Mouse (Mus musculus) adrenal gland, adult 8-10 months (tissue): ENCODE results near the gene Mzf1. TPM values are rescaled to one million over a fixed set of nuclear protein-coding genes. Genes with fewer than 3 reads are reported as not detected.
"Not testable (repeated sequence)": the region's sequence is repeated elsewhere in the genome, so short reads cannot be mapped to it uniquely, and the experiment has no call there.

Source experiments
- DNase-seq: peaks from one replicate; pipeline ENCODE4 v3.0.0; 2022
- total RNA-seq, 4 experiments: library from RNA; stranded (reverse); gene quantifications; 2 replicates each; pipeline ENCODE4 v1.2.4; 2022

The Mzf1 gene
- 1 to 10 TPM; 3.2 to 7.5 (median 5.9) TPM for total RNA-seq

DNA sequence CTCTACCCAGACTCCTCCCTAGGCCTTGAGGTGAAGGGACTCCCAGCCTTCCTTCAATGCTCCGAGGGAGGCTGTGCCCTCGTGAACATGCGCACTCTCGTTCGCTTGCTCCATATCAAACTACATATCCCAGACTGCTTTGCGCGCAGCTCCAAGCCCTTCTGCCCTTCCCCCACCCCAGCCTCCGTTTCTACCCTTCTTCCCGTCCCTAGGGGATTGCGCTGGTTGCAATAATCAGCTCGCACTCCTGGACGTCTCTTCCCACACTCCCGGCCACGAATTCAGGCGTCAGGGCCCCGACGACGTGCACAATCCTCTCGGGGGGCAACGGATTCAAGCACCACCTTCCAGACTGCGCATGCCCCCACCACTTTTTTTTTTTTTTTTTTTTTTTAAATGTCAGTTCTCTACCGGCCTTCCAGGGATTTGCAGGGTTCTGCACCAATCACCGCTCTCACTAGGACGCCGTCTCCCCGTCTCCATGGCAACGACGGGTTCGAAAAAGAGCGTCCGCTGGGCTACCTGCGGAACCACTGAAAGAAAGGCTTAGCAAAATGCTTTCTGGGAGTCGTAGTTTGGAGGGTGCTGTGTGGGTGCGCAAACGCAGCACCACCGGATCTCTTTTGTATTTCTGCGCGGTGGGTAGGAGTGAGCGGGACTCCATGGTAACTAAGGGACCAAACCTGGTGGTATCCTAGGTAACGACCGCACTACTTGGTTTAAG, at the start of gene Mzf1:
Gene Mzf1 (minus strand): TSS at position 478 of the 724 bp plus-strand sequence.
- peak; percentile 93 for DNase-seq

DNA sequence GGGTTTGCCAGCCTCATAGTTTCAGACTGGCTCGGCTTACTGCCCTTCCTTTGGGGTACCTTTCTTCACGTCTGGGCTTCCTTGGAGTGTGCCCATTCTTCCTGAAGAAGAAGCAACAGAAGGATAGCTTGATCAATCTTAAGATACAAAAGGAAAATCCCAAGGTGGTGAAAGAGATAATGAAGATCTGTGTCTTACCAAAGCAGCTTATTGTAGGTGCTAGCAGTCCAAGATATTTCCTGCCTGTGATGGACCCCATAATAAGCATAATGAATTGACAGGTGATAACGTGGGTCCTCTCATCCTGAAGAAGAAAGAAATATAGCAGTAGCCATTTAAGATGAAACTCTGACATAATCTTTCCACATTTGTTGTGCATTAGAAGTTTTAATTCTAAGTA, 40.5 kb upstream of the Mzf1 start, which contains the start of gene Vmn1r85:
Gene Vmn1r85 (minus strand): TSS at position 101 of the 400 bp plus-strand sequence.
- DNase-seq: no peak

DNA sequence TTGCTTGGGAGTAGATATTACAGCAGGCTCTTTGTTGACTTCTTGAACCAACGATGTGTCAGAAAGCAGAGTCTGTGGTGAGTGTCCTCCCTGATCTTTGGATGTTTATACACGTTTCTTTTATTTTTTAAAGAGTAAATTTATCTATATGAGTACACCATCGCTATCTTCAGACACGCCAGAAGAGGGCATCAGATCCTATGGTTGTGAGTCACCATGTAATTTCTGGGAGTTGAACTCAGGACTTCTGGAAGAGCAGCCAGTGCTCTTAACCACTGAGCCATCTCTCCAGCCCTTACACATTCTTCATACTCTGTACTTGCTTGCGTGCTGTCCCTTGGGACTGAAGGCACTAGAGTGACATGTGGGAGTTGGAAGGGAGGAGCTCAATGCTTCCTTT, 17.7 kb upstream of the Mzf1 start:
- DNase-seq: no peak

DNA sequence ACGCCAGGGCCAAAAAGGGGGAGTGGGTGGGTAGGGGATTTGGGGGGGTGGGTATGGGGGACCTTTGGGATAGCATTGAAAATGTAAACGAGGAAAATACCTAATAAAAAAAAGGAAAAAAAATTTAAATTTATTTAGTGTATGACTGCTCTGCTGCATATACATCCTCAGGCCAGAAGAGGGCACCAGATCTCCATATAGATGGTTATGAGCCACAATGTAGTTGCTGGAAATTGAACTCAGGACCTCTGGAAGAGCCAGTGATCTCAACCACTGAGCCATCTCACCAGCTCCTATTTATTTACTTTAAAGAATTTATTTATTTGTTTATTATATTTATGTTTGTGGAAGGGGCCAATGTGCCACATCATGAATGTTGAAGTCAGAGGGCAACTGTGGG, 8.8 kb upstream of the Mzf1 start:
- DNase-seq: not testable (repeated sequence)

DNA sequence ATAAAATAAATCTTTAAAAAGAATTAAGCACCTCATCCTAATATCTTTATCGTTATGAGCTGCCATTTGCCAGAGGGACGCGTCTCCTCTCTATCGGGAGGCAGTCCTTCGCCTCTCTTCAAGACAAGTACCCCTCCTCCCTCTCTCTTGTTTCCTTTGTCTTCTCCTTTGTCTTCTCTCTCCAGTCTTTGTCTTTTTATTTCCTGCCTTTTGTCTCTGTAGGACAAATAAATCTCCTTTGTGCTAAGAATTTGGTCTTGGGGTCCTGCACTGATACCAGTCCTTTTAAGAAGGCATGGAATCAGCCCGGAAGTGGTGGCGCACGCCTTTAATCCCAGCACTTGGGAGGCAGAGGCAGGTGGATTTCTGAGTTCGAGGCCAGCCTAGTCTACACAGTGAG, 5.0 kb upstream of the Mzf1 start:
- no peak for DNase-seq

DNA sequence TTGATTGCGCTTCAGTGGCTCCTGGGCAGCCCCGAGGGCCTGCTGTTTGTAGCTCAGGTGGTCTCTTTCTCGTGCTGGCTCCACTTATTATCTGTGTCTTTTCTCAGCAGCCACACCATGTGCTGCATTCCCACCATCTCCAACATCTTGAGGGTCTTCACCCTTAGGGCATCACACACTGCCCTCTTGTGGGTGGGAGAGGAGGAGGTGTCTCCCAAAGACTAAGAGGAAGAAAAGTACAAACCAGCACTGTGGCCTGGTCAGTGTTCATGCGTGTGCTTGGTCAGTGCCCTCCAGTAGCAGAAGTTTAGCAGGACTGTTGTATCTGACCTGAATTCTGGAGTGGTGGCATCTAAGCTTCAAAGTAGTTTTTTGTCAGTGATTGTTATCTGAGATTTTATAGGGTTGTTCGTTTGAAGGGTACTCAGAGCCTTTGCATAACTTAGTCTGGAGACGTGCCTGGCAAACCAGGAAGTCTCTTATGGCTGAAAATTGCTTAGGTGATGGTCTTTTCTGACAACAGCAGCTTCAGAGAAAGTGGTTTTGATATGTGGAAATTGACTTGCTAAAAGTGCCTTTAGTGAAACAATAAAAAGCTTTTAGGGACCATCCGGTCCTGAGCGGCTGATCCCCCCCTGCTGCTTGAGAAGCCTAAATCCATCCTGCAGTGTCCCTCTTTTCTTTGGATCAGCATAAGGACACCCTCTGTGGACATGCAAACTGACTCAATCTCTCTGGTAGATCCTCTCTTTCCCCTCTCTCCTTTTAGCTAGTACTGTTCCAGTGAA, 2.5 kb upstream of the Mzf1 start:
- DNase-seq: no peak

DNA sequence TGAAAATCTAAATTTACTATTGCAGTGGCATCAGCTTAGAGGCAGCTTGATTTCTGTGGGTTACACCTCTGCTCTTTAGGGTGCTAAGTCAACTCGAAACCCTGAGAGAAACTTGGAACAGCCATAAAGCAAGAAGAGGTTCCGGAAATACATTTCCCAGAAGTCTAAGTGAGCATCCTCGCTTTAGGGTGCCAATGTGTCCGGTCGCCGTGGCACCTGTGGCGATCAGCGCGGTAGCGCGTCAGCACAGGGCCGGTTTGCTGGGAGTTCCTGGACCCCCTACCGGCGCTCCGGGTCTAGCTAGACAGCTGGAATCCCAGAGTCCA, 640 bp downstream of the Mzf1 start:
- DNase-seq: no peak

DNA sequence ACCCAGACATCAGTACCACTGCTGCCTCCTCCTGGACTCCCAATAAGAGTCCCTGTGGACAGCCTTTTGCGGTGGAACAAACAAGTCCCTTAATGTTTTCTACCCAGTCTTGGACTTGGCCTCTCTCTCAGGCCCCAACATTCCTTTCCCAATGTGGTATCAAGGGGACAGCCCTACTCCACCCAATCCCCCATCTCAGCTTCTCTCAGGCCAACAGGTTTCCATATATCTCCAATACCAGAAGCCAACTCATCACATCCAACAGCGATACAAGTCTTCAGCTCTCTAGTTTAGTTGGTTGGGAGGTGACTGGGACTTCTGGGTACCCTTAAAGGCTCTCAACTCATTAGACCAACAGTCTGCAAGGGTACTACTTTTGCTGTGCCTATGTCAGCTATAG, 1.1 kb downstream of the Mzf1 start:
- DNase-seq: no peak

DNA sequence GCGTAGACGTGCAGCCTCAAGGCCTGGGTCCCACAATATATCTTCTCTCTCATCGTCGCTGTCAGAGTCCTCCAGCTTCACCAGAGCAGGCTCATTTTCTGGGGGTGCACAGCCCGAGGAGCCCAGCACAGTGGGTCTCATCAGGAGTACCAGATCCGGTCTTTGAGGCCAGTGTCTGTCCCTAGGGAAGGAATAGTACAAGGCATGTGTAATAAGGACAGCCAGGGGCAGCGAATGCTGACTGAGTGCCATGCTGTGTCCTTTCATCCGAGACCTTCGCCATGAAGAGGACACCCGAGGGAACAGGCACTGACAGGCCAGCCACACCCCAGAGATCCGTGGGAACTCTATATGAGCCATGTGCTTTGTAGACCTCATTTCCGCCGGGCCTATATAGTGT, 1.6 kb downstream of the Mzf1 start:
- DNase-seq: peak; percentile 10

DNA sequence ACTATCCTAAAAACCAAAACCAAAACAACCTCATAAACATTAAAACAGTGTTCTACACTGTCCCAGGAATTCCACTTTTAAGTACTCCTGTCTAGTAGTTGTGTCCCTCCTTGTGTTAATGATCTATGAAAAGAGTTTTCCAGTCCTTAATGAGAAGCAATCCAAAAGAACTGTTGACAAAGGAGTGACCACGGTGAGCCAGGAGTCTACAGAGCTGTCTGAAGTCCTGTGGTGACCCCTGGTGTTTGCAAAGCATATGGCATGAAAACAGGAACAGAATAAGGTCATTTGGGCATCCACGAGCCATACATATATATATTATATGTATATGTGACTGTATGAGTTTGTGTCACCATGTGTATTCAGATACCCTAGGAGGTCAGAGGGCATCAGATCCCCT, 8.5 kb downstream of the Mzf1 start:
- DNase-seq: peak; percentile 44

DNA sequence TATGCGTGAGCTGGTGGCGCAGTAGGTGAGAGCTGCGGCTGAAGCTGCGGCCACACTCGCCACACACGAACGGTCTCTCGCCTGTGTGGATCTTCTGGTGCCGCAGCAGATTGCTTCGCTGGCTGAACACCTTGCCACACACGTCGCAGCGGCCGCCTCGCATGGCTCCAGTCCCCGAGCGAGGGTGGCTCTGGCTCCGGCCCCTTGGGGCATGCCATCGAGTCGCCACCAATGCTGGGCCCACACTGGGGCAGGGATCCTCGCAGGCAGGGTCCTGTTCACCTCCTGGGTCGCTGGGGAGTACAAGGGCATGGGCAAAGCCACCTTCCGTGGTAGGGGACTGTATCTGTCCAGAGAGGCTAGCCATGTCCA, 10.3 kb downstream of the Mzf1 start:
- DNase-seq: no peak

DNA sequence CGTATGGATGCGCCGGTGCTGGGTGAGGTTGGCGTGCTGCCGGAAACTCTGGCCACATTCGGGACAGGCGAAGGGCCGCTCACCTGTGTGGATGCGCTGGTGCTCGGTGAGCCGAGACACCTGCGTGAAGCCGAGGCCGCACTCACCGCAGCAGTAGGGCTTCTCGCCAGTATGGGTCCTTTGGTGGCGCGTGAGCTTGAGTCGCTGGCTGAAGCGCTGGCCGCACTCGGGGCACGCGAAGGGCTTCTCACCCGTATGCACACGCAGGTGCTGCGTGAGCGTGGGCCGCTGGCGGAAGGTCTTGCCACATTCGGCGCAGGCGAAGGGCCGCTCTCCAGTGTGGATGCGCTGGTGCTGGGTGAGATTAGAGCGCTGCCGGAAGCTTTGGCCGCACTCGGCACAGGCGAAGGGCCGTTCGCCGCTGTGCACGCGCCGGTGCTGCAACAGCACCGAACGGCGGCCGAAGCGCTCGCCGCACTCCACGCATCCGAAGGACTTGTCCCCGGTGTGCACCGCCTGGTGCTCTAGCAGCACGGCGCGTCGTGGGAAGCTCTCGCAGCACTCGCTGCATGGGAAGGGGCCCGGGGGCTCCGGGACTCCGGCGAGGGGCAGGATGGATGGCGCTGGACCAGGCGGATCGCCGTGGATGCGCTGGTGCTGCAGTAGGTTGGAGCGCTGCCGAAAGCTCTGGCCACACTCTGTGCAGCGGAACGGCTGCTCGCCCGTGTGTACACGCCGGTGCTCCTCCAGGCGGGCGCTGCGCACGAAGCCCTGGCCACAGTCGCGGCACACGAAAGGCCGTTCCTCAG, 10.9 kb downstream of the Mzf1 start:
- peak; percentile 28 for DNase-seq

DNA sequence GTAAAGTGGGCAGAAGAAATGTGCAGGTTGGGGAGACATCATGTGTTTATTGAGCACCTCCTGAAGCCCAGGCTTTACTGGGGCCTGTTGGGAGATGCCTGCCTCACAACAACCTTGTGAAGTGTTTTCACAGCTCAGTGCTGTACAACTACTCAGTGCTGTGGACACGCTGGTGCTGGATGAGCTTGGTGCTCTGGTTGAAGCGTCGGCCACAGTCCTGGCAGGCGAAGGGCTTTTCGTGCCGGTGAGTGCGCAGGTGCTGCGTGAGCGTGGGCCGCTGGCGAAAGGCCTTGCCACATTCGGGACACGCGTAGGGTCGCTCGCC, 11.5 kb downstream of the Mzf1 start:
- DNase-seq: no peak

DNA sequence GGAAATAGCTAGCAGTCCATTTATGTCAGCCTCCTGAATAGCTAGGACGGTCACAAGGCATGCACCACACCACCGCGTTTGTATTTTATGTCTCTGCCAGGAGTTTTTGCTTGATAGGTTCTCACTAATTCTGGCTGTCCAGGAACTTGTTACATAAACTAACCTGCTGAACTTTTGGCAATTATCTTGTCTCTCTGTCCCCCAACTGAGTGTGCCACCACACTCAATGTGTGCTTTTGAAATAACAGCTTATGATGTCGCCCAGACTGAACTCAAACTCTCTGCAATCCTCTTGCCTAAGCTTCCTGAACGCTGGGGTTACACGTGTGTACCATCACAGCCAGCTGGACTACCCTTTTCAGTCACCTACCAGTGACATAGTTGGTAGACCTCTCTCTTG, 12.1 kb downstream of the Mzf1 start:
- DNase-seq: no peak

DNA sequence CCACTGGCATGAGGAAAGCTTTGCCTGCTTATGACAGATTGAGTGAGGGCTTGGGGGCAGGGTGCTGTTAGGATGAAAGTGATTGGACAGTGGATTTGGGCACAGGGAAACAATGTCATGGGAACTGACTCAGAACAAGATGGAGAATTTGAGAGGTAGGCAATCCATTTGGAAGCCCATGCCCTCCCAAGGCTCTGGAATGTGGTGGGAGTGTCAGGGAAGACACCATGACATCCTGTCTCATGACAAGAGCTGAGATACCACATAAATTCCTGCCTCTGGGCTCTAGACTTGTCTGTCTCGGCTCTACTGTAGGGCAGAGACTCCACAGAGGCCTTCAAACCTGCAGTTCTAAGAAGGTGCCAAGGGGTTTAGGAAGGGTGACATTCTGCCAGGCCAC, 13.3 kb downstream of the Mzf1 start:
- no peak for DNase-seq

DNA sequence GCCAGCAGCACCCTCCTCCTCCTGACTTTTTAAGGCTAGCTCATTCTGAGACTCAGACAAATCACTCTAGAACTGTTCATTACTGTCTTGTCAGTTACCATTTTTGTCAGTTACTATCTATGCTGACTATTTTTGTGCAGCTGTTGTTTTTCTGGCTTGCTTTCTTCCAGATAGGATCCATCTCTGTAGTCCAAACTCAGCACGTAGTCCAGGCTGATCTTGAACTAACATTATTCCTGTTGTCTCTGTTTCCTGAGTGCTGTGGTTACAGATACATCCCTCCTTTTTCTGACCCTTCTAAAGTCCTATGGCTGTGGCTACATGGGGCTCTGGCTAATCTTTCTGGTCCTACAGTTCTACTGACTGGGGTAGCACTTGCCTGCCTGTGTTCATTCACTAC, 15.4 kb downstream of the Mzf1 start:
- no peak for DNase-seq

DNA sequence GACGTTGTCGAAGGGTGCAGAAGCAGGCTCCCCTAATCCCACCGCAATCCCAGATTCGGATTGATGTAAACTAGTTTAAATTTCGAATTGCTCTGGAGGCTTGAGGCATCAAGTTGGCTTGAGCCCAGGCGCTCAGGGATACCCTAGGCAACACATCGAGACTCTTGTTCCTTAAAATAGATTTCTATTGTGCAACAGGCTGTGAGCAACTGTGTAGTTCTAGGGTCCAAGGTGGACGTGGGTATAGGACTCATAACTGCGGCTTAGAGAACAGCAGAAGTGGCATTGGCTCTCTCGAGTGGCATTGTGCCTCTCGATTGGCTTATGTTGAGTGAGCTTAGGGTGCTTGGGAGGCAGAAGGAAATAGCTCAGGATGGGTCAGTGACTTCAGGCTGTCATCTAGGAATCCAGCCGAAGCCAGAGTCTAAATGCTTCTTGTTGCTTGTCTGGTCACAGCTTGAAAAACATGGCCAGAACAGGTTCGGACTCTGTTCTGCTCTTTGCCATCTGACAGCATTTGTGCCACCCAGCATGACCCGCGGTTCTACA, 15.9 kb downstream of the Mzf1 start:
- DNase-seq: no peak

DNA sequence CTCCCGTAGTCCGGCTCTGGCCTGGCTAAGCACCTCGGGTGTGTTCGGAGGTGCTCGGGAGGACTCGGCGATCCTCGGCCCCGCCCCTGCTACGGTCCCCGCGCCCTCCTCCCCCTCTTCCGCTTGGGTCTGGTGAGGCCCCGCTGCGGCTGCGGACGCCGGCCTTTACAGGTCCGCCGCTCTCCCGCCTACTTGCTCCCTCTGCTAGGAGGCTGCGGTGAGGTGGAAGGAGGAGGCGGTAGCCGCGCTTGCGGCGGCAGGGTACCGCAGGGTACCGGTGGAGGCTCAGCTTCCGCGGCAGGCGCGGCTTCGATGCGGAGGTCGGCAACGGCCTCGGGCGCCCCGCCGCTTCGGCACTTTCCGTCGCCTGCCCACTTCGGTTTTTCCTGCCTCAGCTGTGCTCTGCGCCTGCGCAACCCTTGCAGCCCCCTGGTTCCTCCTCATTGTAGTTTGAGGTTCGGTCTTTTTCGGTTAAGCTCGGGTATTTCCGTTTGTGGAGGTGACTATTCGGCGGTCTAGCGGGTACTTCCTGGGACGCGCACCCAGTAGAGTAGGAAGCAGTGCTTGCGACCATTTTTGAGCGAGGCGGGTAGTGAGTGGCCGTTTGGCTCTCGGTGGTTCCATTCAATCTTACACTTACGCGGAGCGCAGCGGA, 16.5 kb downstream of the Mzf1 start, which contains the start of gene Ube2m:
Gene Ube2m (minus strand): TSS at position 375 of the 655 bp plus-strand sequence.
- DNase-seq: peak; percentile 96

DNA sequence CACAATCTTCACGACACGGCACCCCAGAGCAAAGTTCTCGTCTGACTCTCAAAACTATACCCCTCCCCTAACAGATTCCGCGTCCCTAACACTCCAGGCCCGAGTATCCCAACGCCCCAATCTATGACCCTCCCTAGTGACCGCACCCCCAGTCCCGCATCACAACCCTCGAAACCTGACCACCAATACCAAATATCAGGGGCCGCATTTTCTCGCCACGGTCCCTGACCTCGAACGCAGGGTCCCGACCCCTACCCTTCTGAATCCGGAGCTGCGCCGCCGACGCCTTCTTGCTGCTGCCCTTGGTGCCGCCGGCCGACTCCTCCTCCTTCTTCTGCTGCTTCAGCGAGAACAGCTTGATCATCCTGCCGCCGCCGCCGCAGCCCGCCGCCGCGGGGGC, 17.2 kb downstream of the Mzf1 start:
- DNase-seq: peak; percentile 55

DNA sequence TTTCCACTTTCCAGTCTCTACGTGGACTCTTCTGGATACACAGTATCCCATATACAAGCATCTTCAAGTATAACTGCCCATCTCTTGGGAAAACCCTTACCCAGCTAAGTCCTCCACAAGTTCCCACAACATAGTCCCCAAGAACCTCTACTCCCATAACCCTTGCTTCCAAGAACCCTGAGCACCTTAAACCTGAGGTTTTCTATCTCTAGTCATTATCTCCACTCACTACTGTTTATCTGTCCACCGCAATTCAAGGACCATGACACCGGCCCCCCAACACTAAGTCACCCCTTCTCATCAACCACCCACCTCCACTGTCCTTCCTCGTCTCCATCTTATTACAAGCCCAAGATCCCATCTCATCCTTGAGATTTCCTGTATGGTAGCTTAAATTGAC, 17.8 kb downstream of the Mzf1 start:
- DNase-seq: peak; percentile 7

DNA sequence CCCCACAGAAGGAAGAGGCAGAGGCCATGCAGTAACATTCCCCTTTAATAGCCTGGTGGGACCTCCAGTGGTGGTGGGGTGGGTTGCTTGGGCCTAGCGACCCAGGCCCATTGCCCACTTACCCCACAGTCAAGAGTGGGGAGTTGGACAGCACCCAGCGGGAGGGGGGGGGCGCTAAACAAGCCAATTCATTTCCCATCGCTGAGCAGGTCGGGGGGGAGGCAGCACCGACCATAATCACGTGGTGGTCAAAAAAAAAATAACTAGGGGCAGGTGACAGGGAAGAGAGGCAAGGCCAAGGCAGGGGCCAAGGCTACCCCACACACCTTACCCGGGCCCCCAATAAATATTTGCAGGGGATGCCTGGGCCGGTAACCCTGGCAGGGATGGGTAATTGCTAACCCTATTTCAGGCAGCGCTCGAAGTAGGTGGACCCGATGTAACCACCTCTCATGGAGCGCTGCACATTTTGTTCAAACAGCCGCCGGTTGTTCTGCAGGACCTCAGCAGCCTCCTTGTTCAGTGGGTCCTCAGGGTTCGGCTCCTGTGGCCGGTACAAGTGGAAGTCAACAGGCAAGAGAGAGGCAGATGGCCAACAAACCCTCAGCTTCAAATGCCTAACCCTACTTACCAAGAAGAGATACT, 19.2 kb downstream of the Mzf1 start:
- peak; percentile 36 for DNase-seq
